Mouse (Mus musculus) c-Kit-positive CD71-positive TER-119-negative erythroid progenitor cells, embryonic 14.5 days (primary cell): ENCODE results near the gene Stmn1.

Source experiments
- DNase-seq: peaks from one replicate; pipeline ENCODE4 v3.0.0-alpha.2; 2013; ENCODE audit warnings: low read depth

The Stmn1 gene

DNA sequence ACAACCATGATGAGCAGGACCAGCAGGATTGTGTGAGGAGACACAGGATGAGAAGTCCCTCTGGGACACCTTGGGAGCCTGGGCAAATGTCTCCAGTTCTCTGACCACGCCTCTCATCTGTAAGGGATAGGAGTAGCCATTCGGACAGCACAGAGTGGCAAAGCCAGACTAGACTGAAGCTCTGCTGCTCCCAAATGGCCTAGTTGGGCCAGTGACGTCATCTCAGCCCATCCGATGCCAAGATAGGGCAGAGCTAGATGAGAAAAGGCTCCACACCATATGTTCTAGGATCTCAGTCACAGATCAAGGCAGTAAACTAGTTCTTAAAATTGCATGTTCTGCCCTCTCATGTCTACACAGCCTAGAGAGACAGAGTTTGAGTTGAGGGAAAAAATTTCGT is 9.3 kb upstream of the Stmn1 start:
- no peak for DNase-seq

DNA sequence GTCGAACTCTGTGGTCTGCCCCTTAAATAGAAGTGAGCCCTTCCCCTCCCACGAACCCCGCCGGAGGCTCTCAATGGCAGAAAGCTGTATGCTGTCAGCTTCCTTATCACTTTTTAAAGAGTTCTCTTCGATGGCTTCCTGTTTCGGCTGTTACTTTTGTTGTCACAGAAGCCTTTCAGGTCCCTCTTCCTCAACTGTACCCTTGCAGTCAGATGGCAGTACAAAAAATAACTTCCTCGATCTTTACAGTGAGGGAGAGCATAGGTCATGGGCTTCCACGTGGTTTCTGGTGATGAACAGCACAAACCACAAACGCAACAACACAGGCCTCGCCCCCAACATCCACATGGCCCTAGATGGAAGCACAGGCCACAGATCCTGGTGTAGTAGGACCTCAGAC is 7.8 kb upstream of the Stmn1 start:
- DNase-seq, result no peak

DNA sequence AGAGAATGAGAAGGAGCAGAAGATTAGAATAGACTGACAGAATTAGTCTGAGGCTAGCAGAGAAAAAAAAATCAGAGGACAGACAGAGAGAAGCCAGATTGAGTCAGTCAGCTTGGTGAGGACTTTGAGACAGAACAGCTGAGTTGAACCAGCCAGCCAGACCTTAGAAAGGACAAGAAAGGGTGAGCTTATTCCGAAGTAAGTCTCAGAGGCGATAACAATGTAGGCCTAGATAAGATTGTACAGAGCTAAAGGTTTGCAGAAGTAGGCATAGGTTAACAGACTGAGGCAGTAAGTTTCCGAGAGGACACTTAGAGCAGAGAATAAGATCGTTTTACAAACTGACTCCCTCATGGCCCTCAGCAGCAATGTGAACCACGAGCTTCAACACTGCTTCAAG is 6.9 kb upstream of the Stmn1 start:
- no peak for DNase-seq

DNA sequence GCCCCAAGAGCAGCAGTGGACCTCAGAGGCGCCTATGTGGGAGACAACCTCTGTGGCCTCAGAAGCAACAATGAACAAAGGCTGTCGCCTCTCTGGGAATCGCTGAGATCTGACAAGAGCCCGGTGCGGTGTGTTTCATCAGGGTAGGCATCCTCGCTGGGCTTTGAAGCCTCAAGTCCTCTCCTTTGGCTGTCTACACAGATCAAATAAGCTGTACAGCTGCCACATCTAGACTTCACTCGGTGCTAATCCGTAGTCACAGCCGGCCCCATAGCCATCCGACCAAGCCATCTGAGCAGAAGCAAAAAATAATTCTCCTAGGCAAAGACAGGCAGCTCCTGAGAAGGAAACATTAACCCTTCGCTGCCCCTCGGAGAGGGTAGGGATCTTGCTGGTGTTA is 2.3 kb upstream of the Stmn1 start:
- DNase-seq, result no peak

DNA sequence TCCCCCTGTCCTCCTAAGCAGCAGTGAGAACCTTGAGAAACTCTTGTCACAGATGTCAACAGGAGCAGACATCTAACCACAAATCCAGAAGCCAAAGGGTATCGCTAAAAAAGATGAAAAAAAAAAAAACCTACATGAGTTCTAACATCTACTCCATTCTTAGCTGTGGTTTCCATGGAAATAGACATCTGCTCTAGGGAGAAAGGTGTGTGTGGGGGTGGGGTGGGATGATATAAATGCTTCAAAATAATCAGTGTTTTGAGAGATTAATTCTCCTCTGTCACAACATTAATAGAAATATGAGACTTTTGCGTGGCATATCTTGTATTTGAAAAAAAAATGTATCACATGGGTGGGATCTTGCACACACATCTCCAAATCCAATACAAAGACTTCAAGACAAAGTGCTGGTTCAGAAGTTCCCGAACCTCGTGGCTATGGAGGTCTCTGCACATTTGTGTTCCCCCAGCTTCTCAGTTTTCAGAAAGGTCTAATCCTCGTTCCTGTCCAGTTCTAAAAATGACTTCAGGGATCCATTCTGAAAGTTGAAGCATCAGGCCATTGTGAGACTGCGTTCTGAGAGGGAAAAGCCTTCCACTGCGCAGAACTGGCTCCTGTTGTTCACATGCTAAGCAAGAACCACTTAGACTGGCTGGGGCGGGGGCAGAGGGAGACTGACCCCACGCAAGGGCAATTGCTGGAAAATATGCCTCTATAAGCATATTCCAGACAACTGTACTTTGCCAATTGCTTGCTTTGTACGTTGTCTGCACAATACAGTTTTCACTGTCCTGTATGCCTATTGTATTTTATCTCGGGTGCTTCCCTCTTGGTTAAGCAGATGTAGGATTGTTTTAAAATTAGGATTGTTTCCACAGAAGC is 1.5 kb upstream of the Stmn1 start:
- no peak for DNase-seq

DNA sequence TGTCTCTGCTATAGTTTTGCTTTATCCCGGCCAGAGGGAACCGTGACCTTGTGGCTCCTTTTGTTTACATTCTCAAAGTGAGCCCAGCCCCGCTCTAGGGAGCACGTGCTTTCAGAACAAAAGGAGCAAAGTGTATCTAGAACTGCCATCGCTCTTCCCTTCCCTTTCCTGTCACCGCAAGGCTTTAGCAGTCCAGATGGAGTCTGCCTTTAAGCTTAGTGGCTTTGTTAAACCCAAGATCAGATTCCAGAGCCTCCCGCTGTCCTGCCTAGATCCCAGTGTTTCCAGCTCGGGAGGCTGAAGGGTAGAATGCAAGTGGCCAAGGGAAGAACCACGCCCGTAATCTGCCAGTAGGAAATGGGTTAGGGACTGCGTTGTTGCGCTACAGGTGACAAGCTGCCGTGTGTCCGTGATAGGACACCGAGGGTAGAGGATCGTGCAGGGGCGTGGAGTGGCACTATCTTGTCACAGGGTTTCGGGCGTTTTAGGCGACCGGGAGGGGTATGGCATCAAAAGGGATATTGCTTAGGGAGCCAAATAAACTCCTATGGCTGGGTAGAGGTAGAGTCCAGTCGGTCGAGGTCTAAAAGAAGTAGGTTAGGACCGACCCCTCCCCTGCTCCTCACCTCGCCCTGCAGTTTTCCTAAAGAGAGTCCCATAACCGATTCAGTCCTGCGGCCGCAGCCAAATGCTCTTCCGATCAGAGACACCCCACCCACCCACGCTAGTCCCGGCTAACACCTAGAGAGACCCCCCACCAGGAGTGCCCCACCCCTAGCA is 495 bp upstream of the Stmn1 start:
- DNase-seq, result no peak

DNA sequence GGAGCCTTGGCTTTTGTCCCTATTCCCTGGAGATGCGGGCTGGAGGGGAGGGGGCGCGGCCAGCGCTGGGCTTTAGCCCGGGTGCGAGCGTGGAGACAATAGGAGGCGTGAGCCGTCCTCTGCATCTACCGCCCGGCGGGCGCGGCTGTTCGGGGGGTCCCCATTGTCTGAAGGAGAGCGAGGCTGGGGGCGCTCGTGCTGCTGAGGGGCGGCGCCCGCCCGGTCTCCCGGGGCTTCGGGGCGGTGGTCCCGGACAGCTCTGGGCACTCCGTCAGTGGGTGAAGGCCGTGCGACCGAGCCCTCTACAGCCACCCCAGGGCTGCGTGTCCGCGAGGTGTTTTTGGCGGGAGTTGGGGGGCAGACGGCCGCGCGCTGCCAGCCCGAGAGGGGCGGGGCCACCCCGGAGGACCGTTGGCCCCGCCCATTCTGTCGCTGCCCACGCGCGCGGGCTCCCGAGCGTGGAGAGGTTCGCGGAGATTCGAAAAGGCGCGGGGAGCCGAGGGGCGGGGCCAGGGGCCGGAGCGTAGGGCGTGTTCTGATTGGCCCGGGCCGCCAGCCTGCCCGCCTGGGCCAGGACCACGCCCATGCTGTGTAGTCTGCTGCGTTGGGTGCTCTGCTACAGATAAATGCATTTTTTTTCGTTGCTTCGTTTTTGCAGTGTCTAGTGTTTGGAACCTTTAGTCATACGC is 602 bp downstream of the Stmn1 start:
- peak; percentile 92 for DNase-seq

DNA sequence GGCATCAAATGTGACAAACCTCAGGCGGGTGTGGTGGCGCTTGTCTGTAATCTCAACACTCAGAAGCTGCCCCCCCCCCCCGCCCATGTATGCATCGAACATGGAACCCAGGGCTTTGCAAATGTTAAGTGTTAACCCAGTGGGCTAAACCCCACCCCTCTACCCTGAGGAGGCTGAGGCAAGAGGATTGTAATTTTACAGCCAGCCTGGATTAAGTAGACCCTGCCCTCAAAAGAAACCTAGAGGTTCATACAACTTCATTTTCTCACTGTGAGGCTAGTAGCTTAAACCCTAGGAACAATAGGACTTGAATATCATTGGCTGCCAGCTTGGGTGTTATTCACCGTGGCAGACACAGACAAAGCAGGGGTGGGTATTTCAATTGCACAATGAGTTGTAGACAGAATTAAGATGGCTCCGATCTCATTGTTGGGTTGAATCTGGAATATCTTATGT is 1.2 kb downstream of the Stmn1 start:
- no peak for DNase-seq

DNA sequence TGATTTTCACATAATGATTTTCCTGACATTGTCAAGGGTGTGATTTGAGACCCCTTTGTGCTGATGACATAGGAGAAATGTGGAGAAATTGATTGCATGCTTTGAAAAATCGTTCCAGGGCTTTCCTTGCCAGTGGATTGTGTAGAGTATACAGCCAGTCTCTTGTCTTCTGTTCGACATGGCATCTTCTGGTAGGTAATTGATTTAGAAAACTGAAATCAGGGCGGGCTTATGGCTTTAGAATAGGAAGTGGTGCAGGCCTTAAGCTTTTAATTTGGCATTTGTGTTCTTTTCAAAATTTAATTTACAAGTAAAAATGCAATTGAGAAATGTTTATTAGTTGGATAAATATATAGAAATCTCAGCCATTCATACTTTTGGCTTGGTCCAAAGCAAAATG is 1.9 kb downstream of the Stmn1 start:
- DNase-seq, result no peak

DNA sequence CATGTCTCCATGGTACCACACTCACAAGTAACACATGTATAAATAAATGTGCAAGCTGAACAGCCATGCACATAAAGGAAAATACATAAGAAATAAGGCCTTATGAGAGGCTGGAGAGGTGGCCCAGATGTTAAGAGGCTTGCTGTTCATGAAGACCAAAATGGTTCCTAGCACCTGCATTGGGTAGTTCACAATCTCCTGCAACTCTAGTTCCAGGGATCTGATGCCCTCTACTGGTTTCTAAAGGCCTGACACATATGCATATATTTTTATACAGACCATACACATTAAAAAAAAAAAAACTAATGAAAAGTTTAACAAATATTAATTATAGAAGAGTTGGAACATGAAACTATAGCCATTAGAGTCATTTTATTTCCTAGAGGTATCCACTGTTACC is 3.3 kb downstream of the Stmn1 start:
- DNase-seq, result no peak

DNA sequence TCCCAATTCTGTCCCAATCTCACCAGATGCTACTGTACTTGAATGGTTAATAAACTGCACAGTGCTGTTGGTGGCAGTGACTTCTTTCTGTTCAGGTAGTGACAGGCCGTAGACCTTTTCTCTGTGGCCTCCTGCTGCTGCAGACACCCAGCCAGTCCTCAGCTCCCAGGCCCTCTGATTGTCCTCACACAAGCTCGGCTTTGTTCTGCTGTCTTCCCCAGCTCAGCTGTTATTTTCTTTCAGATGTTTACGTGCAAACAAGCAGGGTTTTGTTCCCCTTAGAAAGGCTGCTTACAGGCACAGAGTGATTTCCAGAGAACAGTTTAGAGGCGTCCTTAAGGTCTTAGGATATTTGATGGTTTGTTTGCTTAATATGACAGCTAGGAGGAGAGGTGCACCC is 5.6 kb downstream of the Stmn1 start:
- DNase-seq, result no peak

DNA sequence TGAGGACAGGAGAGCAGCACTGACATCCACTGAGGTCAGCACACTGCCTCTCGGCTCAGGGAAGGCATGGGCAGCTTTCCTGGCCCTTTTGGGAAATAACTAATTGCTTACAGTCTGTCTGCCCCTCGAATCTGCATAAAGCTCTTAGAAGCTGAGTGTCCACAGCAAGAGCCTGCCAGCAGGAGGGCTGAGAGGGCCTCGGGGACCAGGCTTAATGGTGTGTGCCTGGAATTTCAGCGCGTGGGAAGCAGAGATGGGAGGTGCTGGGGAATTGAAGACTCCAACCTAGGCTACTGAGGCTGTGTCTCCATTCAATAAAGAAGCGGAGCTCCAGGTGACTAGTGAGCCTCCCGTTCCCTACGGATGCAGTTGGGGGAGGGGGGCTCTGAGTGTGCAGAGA is 6.1 kb downstream of the Stmn1 start:
- DNase-seq, result no peak

DNA sequence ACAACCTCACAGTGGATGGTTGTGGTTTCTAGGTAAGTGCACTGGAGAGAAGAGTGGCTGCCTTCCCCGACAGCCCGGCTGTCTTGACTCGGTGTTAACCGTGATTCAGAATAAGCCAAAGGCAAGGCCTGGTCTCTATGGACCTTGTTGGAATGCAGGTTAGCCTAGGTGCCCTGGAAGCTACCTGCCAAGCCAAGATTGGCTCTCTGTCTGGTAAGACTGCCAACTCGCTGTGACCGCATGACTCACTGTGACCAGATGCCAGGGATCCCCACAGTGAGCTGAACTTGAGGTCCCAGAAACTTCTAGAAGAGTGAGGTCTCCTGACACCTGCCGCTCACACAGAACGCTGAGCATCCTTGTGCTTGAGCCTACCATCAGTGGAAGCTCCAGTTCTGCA is 8.8 kb downstream of the Stmn1 start:
- no peak for DNase-seq

DNA sequence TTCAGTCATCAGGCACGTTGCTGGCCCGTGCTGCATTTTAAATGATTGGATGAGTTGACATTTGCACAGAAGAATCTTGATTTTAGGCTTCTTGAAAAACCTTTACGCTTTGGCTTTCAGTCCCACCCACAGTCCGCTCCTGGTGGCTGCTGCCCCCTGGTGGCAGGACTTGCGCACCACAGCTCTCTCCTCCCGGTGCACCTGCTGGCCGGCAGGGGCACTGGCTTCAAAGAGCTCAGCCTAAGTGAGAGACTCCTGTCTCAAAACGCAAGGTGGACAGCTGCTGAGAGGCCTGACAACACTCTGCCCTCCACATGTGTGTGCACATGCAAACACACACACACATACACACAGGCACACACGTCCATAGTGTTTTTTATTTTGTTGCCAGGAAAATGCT is 9.9 kb downstream of the Stmn1 start:
- peak; percentile 71 for DNase-seq

DNA sequence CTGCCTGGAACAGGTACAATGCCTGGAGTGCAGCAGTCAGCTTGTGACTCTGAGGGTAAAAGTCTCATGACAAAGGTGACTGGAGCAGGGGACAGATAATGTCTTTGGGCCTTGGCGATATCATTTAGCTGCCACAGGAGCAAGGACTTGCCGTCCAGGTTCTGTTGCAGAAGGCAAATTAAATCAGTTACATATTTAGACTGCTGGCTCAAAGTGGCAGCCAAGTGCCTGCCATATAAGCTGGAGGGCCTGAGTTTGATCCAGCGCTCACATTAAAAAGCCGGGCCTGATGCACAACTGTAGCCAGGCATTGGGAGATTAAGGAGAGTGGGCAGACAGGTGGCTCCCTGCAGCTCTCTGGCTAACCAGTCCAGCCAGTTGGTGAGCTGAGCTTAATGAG is 11.7 kb downstream of the Stmn1 start:
- no peak for DNase-seq

DNA sequence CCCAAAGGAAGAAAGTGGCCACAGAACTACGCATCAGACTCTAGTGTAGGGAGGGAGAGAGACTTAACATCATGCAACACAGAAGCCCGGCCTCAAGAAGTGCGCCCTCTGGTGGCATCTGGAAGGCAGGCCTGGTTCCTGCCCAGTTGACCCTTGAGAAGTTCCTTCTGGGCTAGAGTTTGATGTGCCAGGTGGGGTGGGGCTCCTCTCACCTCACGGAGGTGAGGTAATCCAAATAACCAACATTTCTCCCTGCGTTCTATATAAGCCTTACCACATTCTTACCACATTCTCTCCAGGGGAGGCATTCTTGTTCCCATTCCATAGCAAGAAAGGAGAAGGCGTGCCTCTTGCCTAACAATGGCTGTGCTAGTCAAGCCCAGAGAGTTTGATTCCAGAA is 12.7 kb downstream of the Stmn1 start:
- DNase-seq, result peak; percentile 67

DNA sequence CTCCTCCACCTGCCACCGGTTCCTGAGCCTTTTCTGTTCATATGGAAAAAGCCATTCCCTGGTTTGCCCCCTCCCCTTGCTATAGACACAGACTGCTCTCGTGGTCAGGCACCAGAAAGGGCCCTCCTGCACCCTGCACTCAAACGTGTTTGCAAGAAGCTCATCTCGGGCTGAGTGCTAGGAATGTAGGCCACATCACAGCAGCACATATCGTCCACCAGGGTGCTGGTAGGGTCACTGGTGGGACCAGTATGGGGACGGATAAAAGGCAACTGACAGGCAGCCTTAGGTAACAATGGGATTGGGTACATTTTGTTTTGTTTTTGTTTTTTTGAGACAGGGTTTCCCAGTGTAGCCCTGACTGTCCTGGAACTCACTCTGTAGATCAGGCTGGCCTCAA is 13.2 kb downstream of the Stmn1 start:
- DNase-seq, result no peak

DNA sequence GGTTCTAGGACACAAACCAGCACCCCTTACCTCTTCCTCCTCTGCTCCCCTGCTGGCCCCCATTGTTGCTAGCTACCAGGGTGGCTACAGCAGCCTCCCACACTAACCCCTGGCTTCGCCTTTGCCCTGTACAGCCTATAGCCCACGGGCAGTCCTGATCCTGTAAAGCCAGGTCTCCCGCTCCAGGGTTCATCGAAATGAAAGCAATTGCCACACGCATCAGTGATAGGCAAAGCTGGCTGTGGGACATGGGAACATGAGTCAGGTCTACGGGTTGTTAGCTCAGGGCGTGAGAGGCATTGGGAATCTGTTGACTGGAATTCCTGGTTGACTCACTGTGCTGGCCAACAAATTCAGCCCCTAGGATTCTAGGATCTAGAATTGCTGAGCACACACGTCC is 14.3 kb downstream of the Stmn1 start:
- no peak for DNase-seq

DNA sequence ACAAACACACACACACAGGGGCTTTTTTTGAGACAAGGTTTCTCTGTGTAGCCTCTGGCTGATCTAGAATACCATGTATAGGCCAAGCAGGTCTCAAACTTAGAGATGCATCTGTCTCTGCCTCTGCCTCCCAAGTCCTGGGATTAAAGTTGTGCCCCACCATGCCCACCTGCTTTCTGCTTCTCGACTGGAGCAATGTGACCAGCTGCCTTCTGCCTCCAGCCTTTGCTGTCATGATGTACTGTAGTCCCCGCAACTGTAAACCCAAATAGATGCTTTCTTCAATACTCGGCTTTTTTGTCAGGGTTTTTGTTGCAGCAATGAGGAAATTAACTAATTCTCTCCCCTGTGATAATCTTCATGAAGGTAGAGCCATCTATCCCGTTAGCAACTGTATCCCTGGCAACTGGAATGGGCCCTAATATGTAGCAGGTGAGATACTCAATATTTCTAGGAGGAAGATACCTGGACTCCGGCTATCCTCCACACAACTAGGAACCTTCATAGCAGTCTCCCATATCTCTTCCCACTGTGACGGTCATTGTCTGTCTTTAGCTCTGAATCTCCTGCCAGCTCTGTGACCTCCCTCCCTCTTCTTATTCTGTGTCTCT is 15.1 kb downstream of the Stmn1 start:
- no peak for DNase-seq

DNA sequence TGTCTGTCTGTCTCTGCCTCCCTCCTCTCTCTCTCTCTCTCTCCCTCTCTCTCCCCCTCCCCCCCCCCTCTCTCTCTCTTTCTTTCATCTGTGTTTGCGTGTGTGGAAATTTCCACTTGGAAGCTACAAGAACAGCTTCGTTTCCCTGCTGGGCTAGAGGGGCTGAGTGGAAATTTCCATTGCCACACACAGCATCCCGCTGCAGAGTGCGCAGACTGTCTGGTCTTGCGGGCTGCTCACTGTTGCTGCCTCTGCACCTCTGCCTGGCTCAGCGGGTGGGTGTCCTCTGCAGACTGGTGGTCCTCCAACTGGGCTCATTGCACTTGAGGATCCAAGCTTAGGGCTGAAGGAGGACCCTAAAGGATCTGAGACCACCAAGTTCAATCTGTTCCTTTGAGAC is 15.6 kb downstream of the Stmn1 start:
- DNase-seq, result no peak

DNA sequence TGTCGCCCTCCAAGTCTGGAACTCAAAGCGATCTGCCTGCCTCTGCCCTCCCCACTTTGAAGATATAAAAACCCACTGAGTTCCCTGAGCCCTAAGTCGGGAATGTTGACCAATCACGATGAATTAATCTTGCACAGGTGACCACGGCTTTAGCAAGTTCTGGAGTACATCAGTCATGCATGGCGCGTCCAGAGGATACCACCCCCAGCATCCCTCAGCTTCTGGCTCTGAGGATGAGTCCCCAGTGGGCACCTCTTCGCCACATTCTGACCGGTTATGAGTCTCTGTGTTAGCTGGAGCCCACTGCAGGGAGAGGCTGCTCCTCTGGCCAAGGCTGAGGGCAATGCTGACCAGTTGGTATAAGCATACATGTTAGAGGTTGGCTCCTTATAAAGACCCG is 16.1 kb downstream of the Stmn1 start:
- DNase-seq, result no peak

DNA sequence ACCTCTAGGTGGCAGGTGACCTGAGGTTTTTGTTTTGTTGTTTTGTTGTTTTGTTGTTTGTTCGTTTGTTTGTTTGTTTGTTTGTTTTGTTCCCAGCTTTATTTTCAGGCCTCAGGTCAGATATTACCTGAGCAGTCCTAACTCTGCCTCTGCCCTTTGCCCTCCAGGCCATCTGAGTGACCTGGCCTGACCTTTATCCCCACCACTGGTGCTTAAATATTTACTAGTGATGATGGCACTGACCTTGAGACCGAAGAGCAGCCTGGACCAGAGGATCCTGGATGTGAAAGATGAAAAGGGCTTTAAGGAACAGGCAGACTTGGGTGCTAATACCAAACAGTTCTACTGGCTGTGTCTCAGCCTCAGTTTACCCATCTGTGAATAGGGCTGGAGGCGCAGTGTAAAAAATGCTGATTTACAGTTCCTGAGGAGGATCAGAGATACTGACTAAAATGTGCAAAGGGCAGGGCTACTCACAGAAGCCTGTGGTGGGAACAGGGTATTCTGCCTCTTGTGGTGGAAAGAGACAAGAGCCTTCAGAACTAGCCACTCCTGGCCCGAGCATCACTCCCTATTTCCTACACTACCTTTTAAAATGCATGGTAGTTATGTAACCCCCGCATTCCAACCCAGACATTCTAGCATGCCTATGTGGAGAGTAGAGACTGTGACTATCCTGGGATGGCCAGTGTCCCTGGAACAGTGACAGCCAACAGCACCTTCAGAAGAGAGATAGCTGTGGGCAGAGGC is 17.2 kb downstream of the Stmn1 start:
- DNase-seq, result no peak
